Mouse (Mus musculus) myocyte (in vitro differentiated cells): ENCODE measurements around the gene Cyp2s1.

Experiments used
- CEBPB ChIP-seq: IDR thresholded peaks from 2 replicates; pipeline ENCODE4 v1.6.1; 2011; ENCODE audit warnings: mild to moderate bottlenecking, moderate library complexity; ENCODE audit not compliant: poor library complexity, insufficient read depth, severe bottlenecking
- E2F4 ChIP-seq: IDR thresholded peaks from one replicate; pipeline ENCODE4 v1.6.1; 2011; ENCODE audit warnings: mild to moderate bottlenecking, control low read depth, moderate library complexity; ENCODE audit not compliant: insufficient read depth
- MAX ChIP-seq: IDR thresholded peaks from one replicate; pipeline ENCODE4 v1.6.1; 2011; ENCODE audit warnings: low read depth, mild to moderate bottlenecking, control low read depth
- MYOD1 ChIP-seq, 3 experiments: IDR thresholded peaks; one replicate each; pipeline ENCODE4 v1.6.1; 2011; ENCODE audit warnings: control low read depth in 2 of 3, low read depth in 2 of 3, mild to moderate bottlenecking in 2 of 3, moderate library complexity in 1 of 3; ENCODE audit not compliant: insufficient read length in 2 of 3, control insufficient read depth in 1 of 3
- MYOG ChIP-seq, 3 experiments: IDR thresholded peaks; one replicate each; pipeline ENCODE4 v1.6.1; 2011; ENCODE audit warnings: control low read depth in 2 of 3, low read depth in 2 of 3, mild to moderate bottlenecking in 2 of 3; ENCODE audit not compliant: insufficient read length in 2 of 3, control insufficient read depth in 1 of 3, insufficient read depth in 1 of 3
- POLR2A ChIP-seq: IDR thresholded peaks from one replicate; pipeline ENCODE4 v1.6.1; 2011; ENCODE audit warnings: low read depth, mild to moderate bottlenecking, control low read depth, moderate library complexity; ENCODE audit not compliant: insufficient read length
- POLR2AphosphoS2 ChIP-seq: IDR thresholded peaks from one replicate; pipeline ENCODE4 v1.6.1; 2011; ENCODE audit warnings: low read depth, control low read depth; ENCODE audit not compliant: insufficient read length
- REST ChIP-seq: IDR thresholded peaks from one replicate; pipeline ENCODE4 v1.6.1; 2011; ENCODE audit warnings: mild to moderate bottlenecking, control low read depth, moderate library complexity; ENCODE audit not compliant: insufficient read depth, insufficient read length
- SRF ChIP-seq: IDR thresholded peaks from one replicate; pipeline ENCODE4 v1.6.1; 2011; ENCODE audit warnings: low read depth; ENCODE audit not compliant: control insufficient read depth, insufficient read length
- TCF12 ChIP-seq: IDR thresholded peaks from one replicate; pipeline ENCODE4 v1.6.1; 2011; ENCODE audit warnings: mild to moderate bottlenecking, control low read depth; ENCODE audit not compliant: poor library complexity, insufficient read depth, severe bottlenecking
- USF1 ChIP-seq: IDR thresholded peaks from one replicate; pipeline ENCODE4 v1.6.1; 2011; ENCODE audit warnings: low read depth, mild to moderate bottlenecking, control low read depth, moderate library complexity

GRCm38 (mm10) chr7:25764221-25764620 lies 52.5 kb downstream of the Cyp2s1 start:
- TF ChIP-seq CEBPB (no peak), POLR2A (no peak), MAX (no peak), USF1 (no peak), MYOG (IDR thresholded peaks at IDR 0.05; ENCODE audit: control insufficient read depth in 1 of 3, insufficient read depth in 1 of 3, insufficient read length in 2 of 3, low read depth in 2 of 3) (no peak), E2F4 (no peak), SRF (no peak), POLR2AphosphoS2 (no peak), REST (no peak), MYOD1 (IDR thresholded peaks at IDR 0.05; ENCODE audit: control insufficient read depth in 1 of 3, insufficient read length in 2 of 3, low read depth in 2 of 3) (no peak), TCF12 (no peak)
